Mouse (Mus musculus) T-helper 1 cell (primary cell): ENCODE measurements around the gene Galnt2.

Experiments
- in situ Hi-C: fragments of 300-600 bp; cut with MboI, MseI; formaldehyde crosslinking; loops from one replicate; pipeline ENCODE4 v1.15.1; 2025; ENCODE audit warnings: high pct_unique_total_duplicates

The Galnt2 gene

DNA sequence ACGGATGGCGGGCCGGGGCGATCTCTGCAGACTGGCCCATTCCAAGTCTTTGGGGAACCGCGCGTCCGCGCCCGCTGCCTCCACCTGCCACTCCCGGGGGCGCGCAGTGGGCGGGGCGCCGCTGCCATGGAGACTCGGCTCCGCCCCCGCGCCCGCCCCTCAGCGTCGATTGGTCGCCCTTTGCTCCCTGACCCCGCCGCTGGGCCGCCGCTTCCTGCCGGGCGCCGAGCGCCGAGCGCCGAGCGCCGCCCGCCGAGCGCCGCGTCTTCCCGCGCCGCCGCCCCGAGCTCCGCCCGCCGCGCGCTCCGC lies at the start of gene Galnt2:
TSS of gene Galnt2 (plus strand) at position 216 of the 309 bp plus-strand sequence.
- in situ Hi-C loops = no loop called here

- in situ Hi-C loops = no loop called here
Measured at GRCm38 (mm10) chr8:124181751-124182150, 49.4 kb upstream of the Galnt2 start.

DNA sequence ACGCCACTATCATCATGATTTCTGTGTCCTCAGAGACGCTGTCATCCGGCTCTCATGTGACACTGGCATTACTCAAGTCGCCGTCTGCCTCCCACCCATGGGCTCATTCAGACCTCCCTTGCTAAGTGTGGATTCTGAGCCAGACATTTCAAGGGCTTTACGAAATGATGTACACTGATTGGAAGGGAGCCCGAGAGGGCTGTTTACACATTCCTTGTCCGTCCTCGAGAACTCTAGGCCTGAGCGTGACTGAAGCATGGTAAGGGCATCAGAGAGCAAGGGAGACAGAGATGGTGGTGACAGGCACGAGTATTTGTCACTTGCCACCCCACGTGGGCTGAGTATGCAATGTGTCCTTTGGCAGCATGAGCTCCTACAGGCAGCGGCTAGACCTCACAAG lies 49.0 kb upstream of the Galnt2 start:
- in situ Hi-C loops = no loop called here

DNA sequence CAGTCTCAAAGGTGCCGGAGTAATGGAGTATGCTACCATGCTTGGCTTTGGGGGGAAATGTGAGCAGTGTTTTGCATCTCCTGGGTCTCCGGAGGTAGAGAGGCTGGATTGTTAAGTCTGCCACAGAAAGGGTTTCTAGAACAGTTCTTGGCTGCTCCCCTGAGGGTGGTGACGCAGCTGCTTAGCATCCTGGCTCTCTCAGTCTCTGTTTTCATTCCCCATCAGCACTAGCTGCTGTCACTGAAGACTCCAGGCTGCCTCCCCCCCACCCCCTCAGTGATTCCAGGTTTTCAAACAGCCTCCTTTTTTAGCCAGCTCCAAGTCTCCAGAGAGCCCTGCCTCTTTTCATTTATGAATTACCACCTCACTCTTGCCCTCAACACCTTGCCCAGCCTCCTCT lies 47.1 kb upstream of the Galnt2 start:
- in situ Hi-C loops = no loop called here

GRCm38 (mm10) chr8:124184507-124184906 lies 46.7 kb upstream of the Galnt2 start:
- in situ Hi-C loops = no loop called here

DNA sequence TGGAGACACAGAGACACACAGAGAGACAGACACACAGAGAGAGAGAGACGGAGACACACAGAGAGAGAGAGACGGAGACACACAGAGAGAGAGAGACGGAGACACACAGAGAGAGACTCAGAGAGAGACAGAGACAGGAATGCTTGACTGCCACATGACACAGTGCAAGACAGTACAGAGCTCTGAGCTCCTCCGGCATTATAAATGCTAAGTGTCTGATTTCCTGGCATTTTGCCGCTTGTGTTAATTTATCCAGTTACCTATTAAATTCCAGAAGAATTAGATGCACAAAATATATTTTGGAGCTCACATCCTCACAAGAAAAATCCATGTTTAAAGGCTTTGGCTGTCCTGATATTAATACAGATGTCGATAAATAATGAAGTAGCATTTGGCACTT lies 46.1 kb upstream of the Galnt2 start:
- in situ Hi-C loops = no loop called here

GRCm38 (mm10) chr8:124190388-124190787 lies 40.8 kb upstream of the Galnt2 start:
- in situ Hi-C loops = no loop called here

DNA sequence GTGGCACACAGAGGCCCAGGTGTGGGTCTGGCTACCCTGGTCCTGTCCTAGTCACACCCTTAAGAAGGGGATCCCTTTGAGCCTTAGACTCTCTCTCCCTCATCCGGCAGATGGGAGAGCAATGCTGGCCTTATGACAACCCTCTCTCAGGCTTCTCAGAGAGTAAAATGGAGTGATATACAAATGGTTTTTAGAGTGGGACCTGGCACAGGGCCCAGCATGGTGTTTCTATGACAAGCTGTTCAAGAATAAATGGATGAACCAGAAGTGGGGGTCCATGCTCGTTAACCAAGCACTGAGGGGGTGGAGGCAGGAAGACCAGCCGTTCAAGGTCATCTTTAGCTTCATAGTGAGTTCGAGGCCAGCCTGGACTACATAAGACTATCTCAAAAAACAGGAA lies 38.9 kb upstream of the Galnt2 start:
- in situ Hi-C loops = no loop called here

DNA sequence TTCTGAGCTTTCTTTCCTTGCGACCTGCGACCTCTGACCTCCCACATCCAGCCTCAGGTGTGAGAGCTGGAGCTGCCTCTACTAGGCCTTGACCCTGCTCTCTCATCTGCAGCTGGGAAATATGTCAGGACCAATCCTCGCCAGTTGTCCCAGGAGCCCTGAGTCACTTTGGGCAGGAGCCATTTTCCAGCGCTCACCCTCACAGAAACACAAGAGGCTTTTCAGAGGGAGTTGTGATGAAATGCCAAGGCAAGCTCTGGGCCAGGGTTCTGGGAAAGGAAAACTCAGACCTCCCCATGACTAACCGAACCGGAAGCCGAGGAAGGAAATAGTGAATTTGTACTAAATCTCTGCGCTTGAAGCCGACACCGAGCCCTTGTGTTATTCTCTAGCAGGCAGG lies 38.2 kb upstream of the Galnt2 start:
- in situ Hi-C loops = no loop called here

GRCm38 (mm10) chr8:124193992-124194391 lies 37.2 kb upstream of the Galnt2 start:
- in situ Hi-C loops = no loop called here

DNA sequence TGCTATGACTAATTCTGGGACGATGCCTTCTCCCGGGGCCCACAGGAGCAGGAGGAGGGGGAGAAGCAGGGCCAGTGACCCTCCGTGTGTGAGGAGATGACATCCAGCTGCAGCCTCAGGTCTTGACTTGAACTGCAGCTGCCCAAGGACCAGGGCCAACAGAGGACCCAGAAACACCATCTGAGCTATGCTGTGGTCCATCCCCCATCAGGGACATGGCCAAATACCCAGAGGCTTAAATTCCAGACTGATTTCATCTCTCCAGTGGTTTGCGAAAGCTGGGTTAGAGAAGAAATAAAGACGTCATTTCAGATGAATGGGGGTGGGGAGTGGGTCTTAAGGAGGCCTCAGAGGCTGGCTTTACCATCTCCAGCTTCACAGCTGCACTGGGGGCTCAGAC lies 35.0 kb upstream of the Galnt2 start:
- in situ Hi-C loops = no loop called here

- in situ Hi-C loops = no loop called here
Measured at GRCm38 (mm10) chr8:124196797-124197196, 34.4 kb upstream of the Galnt2 start.

DNA sequence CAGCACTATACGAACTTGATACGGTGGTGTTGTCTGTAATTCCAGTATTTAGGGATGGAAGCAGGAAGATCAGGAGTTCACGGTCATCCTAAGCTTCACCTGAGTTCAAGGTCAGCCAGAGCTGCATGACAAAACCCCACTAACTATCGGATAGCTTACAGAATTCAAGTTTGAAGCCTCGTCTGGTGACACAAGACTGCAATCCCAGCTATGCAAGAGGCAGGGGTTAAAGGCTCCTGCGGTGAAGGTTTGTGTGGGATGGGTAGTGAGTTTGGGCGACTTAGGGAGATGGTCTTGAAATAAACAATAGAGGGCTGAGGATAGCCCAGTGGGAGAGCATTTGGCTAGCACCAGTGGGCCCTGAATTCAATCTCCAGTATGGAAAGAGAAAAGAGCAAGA lies 33.0 kb upstream of the Galnt2 start:
- in situ Hi-C loops = no loop called here

GRCm38 (mm10) chr8:124200400-124200799 lies 30.8 kb upstream of the Galnt2 start:
- in situ Hi-C loops = no loop called here

DNA sequence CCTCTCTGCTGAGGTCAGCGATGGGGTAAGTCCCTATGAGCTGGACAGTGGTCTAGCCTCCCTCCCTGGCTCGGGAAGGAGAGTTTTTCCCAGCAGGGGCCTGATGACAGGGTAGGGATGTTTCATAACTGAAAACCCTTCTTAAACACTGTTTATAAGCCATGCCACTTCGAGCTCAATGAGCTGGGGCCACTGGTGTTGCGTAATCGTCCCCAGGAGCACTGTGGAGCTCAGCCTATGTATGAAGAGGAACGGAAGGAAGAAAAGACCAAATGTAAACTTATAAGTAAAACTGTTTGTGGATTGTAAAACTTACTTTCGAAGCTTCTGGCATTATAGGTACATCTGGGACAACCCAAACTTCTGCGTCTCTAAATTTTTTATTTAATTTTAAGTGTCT lies 29.5 kb upstream of the Galnt2 start:
- in situ Hi-C loops = no loop called here

DNA sequence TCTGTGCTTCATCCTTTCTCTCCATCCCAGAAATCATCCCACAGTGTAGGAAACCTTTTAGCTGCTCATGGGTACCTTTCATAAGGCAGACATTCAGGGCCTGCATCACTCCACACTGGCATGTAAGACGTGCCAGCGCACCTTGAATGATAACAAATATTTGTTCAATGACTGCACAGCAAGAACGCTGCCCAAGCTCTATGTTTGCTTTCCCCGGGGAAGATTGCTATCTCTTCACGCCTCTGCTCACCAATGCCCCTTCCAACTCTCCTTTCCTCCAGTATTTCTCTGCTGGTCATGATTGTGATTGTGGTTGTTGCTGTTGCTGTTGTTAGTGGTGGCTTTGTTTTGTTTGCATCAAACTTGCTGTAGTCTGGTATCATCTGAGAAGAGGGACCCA lies 28.3 kb upstream of the Galnt2 start:
- in situ Hi-C loops = no loop called here

DNA sequence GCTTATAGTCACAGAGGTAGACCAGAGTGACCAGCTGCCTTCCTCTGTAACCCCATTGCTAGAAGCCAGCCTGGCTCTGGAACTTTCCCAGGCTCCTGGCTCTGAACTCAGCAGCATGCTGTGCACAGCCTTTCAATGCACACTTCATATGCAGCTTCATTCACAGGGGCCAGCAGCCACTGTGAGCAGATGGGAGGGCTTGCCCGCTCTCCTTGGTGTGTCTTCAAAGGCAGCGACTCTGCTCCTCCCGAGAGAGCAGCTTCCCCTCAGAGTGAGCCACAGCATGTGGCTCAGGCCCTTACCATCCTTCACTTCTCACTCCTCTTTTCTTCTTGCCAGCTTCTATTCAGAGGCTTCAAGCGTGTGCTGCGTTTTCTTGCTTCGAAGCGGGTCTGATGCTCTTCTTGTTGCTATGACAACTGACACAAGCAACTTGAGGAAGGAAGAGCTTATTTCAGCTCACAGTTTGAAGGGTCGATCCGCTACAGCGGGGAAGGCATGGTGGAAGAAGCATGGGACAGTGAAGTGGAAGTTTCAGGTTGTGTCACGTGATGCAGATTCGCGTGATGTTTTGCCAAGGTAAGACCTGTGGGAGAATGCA lies 27.1 kb upstream of the Galnt2 start:
- in situ Hi-C loops = no loop called here

DNA sequence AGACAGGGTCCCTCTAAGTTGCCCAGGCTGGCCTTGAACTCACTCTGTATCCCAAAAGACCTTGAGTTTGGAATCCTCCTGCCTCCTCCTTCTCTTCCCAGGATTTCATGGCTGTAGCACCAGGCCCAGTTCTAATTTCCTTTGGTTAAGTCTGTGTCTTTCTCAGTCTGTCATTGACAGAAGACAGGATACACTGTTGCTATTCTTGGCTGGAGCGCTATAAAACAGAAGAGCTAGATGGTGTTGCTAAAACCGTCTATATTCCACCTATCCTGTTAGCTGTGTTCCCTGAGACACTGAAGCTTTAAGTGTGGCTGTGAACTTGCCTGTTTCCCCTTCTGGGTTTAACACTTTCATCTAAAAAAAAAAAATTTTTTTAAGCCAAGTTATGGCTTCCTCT lies 19.0 kb upstream of the Galnt2 start:
- in situ Hi-C loops = no loop called here

- in situ Hi-C loops = no loop called here
Measured at GRCm38 (mm10) chr8:124216951-124217350, 14.2 kb upstream of the Galnt2 start.

- in situ Hi-C loops = no loop called here
Measured at GRCm38 (mm10) chr8:124229883-124230282, 1.3 kb upstream of the Galnt2 start.

DNA sequence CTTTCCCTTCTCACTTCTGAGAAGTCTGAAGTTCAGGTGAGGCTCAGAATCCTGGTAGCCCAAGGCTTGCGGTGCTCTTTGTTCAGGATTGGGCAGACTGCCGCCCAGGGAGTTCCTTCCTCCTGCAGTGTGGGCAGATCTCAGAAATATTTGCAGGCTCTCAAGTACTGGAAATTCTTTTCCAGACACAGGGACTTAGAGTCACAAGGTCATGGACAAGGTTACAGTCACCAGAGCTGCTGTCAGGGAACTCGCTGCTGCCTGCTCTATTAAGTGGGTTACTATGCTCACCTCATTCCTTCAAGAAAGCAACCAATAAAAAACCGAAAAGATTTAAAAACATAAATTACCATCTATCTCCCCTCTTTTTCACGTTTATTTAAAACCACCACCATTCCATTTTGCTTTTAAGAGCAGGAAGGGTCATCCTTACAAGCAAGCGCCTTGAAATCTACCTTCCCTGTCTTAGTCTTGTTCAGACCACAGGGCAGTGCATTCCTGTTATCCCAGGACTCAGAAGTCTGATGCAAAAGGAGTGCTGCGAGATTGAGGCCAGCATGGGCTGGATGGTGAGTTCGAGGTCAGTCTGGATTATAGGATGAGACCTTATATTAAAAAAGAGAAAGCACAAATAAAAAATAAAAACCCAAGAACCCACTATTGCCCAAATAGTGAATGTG lies 555 bp upstream of the Galnt2 start:
- in situ Hi-C loops = no loop called here

DNA sequence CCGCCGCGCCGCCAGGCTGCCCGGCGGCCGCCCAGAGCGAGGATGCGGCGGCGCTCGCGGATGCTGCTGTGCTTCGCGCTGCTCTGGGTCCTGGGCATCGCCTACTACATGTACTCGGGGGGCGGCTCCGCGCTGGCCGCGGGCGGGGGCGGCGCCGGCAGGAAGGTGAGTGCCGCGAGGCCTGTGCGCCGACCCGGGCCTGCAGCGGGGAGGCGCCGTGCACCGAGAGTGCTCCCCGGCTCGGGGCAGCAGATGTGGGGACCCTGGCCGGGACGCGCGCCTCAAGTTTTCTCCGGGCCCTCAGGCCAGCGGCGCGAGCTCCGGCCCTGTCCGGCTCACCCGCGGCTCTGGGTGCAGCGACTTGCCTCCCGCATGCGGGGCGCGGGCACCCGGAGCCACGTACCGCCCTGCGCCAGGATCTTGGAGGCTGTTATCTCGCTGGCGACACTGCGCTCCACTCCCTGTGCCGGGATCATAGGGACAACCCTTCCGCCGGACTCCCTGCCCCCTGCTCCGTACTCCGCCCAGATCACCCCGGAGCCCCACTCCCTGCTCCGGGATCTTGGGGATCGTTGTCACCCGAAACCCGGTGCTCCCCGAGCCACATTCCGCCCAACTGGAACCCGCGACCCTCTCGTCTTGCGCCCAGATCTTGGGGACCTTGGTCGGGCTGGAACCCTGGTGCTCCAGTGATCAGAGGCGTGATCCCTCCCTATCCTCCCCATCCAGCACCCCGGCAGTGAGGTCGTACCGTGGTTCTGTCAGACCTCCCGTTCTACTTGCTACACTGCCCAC lies 491 bp downstream of the Galnt2 start:
- in situ Hi-C loops = no loop called here

DNA sequence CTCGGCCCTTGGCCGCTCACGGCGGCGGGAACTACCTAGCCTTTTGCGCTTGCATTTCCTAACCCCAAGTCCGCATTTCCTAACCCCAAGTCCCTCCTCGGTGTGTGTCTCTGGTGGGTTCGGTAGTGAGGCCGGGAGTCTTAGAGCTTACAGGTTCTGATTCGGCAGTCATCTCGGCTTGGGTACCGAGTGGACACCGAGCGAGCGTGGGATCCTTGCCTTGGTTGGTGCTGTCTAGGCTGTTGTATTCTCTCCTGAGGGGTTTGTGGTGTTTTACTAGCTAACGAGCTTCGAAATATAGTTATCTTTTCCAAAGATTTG lies 1.0 kb downstream of the Galnt2 start:
- in situ Hi-C loops = no loop called here
